Mouse (Mus musculus) heart, adult 2 months (tissue): ENCODE data around the gene Cmc1. TPM values are rescaled to one million over a fixed set of nuclear protein-coding genes. Genes with fewer than 3 reads are reported as not detected.

Source experiments
- DNase-seq, 2 experiments: peaks; one replicate each; pipeline ENCODE4 v3.0.0; 2021
- H3K27ac ChIP-seq: fragments of 200-600 bp; 2 replicates; pipeline ENCODE4 v1.8.1; 2022
- H3K27me3 ChIP-seq: fragments of 200-500 bp; 2 replicates; pipeline ENCODE4 v1.6.1; 2012; ENCODE audit warnings: mild to moderate bottlenecking, low read length, inconsistent platforms, mixed read lengths; ENCODE audit not compliant: control insufficient read depth, insufficient read depth
- H3K36me3 ChIP-seq: fragments of 200-500 bp; 2 replicates; pipeline ENCODE4 v1.6.1; 2012; ENCODE audit warnings: low read length, inconsistent platforms; ENCODE audit not compliant: control insufficient read depth, insufficient read depth
- H3K4me1 ChIP-seq: fragments of 200-500 bp; 2 replicates; pipeline ENCODE4 v1.6.1; 2011; ENCODE audit warnings: low read length; ENCODE audit not compliant: control insufficient read depth, insufficient read depth
- H3K4me3 ChIP-seq: fragments of 200-600 bp; 2 replicates; pipeline ENCODE4 v1.8.1; 2022
- H3K79me2 ChIP-seq: fragments of 200-500 bp; replicated peaks from 2 replicates; pipeline ENCODE4 v1.6.1; 2012; ENCODE audit warnings: mild to moderate bottlenecking, inconsistent platforms, low read length, moderate library complexity, mixed read lengths; ENCODE audit not compliant: control insufficient read depth, insufficient read depth
- H3K9ac ChIP-seq: fragments of 200-500 bp; 2 replicates; pipeline ENCODE4 v1.6.1; 2012; ENCODE audit warnings: low read depth, mild to moderate bottlenecking, control low read depth, inconsistent platforms, low read length, mixed read lengths
- CTCF ChIP-seq: fragments of 200-600 bp; IDR thresholded peaks from 2 replicates; pipeline ENCODE4 v1.8.1; 2022; ENCODE audit warnings: antibody characterized with exemption, mild to moderate bottlenecking, moderate library complexity
- EP300 ChIP-seq: fragments of 200-500 bp; IDR thresholded peaks from 2 replicates; pipeline ENCODE4 v1.6.1; 2011; ENCODE audit warnings: low read depth, low read length, control low read depth; ENCODE audit not compliant: insufficient read depth
- POLR2A ChIP-seq: fragments of 200-500 bp; IDR thresholded peaks from 2 replicates; pipeline ENCODE4 v1.6.1; 2011; ENCODE audit warnings: mild to moderate bottlenecking, low read depth, low read length, control low read depth; ENCODE audit not compliant: insufficient read depth
- WGBS: fragments of 180-500 bp; shearing (Covaris S2); methylation state at CpG from one replicate; pipeline ENCODE4 v1.1.7; 2018; 5-methylcytosine and 5-hydroxymethylcytosine counted together
- intact Hi-C: fragments of 180-260 bp; cut with DNase I; formaldehyde crosslinking; loops from one replicate; pipeline ENCODE4 v1.15.1; 2025
- polyA plus RNA-seq: library from polyadenylated mRNA; depleted of rRNA; stranded (reverse); fragments of >200 nt; gene quantifications from 2 replicates; pipeline ENCODE4 v1.2.3, GENCODE M21; 2012
- total RNA-seq, 2 experiments: library from RNA; stranded (reverse); gene quantifications; 2 replicates each; pipeline ENCODE4 v1.2.3; 2021

The Cmc1 gene
- total and polyA plus RNA-seq, 3 experiments: 4.6 to 30.4 (median 23.6) TPM

DNA sequence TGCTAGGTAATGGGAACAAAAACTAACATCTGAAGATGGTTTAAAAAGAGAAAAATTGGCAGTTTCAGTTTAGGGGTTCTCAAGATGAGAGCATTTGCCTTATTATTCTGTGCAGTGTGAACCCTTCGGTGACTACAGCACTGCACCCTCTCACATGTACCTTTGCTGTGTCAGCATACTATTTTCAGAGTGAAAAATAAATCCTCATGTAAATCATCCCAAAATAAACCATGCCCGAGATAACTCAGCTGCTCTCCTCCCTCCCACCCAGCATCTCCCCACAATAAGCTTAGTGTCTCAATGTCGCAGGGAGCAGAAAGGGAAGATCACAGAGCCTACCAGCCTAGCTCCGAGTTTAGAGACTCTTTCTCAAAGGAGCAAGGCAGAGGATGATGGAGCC, 23.1 kb upstream of the Cmc1 start:
- WGBS: 75% methylated on average over 4 of the region's 4 CpGs
- intact Hi-C loops: no loop called here
- no peaks in the 10 kb centered on the region for H3K27me3 ChIP-seq

DNA sequence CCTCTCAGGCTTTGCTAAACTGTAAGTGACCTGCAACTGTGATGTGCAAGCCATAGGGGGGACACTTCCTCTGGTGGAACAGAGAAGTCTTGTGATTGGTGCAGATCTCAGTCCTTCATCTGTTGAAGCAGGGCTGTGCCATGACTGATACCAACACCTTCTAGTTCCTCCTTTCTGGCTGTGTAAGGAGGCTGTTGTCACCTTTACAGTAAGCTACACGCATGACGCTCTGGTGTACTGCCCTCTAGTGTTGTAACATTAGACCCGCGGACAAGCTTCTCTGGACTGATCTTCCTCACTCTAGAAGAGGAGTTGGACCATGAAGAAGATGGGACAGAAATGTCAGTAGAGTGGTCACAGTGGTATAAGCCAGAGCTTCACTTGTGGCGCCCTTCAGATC, 18.6 kb upstream of the Cmc1 start:
- intact Hi-C loops: no loop called here
- DNase-seq: no peak

More for the DNA sequence above, 23.1 kb upstream of the Cmc1 start:
- H3K27ac ChIP-seq: no peak overlapping the region
- no peak overlapping the region for H3K4me3 ChIP-seq
- no peaks in the 10 kb centered on the region for H3K4me1 ChIP-seq
- TF ChIP-seq POLR2A (no peak), EP300 (no peak), CTCF (no peak)
- DNase-seq: no peak
- H3K79me2 ChIP-seq: no peaks in the 10 kb centered on the region
- H3K36me3 ChIP-seq: no peaks in the 10 kb centered on the region
- H3K9ac ChIP-seq: no peak overlapping the region

DNA sequence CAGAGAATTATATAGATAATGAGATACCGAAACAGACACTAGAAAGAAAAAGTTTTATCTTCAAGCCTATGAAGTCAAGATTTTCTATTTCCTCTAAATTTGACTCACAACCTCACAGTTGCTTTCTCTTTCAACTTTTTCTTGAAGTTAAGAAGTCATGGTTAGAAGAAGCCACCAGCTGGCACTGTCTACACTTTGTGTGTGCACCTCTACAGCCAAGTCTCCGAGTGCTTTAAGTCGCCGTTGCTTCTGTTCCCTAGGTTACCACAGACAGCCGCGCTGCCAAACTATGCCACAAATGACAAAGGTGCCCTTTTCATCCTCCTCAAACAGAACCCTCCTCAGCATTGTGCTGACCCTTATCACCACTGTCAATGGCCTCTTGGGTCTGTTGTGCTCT, 17.6 kb upstream of the Cmc1 start:
- intact Hi-C loops: no loop called here
- DNase-seq: no peak
- Histone ChIP-seq H3K4me3 (no peak overlapping the region), H3K27ac (no peak overlapping the region), H3K79me2 (no peaks in the 10 kb centered on the region), H3K9ac (no peak overlapping the region), H3K4me1 (no peaks in the 10 kb centered on the region), H3K36me3 (no peaks in the 10 kb centered on the region), H3K27me3 (no peaks in the 10 kb centered on the region)
- TF ChIP-seq CTCF (no peak), POLR2A (no peak)
- WGBS: 74% methylated on average over 6 of the region's 6 CpGs

More for the DNA sequence above, 18.6 kb upstream of the Cmc1 start:
- Histone ChIP-seq H3K36me3 (no peaks in the 10 kb centered on the region), H3K79me2 (no peaks in the 10 kb centered on the region), H3K27ac (no peak overlapping the region), H3K27me3 (no peaks in the 10 kb centered on the region), H3K9ac (no peak overlapping the region), H3K4me3 (no peak overlapping the region), H3K4me1 (no peaks in the 10 kb centered on the region)
- 46% methylated on average over 5 of the region's 5 CpGs for WGBS
- TF ChIP-seq POLR2A (no peak), EP300 (no peak), CTCF (peak; percentile 66)

DNA sequence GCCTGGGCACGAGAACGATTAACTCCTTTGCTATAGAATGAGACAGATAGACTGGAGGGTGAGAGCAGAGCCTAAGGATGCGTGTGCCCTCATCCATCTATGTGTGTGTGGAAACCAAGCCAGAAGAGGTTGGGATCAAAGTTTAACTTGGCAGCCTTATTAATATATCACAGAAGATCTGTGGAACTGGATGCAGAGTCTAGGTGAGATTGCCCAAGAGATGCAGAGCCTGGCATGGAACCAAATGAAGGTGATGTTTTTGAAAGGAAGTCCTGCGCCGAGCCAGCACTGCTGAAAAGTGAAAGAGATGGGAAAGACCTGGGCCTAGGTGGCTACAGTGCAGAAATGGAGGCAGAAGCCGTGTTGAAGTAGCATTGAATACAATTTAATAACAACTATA, 11.6 kb upstream of the Cmc1 start:
- 91% methylated on average over 6 of the region's 6 CpGs for WGBS
- TF ChIP-seq EP300: no peak
- no peak for TF ChIP-seq CTCF
- no peak for TF ChIP-seq POLR2A
- intact Hi-C loops: no loop called here

DNA sequence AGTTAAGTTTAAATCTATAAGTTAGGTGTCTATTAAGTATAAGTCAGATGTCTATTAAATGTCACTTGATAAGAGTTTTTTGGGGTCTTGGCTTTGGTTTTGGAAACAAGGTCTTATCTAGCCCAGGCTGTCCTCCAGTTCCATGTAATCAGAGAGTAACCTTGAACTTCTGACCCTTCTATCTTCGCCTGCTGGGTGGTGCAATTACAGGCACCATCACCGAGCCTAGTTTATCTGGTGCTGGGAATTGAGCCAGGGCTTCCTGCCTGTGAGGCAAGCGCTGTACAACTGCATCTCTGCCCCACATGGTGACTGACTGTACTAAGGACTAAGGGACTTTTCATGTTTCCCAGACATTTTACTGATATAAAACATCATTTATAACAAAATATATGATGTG, 10.0 kb upstream of the Cmc1 start:
- peak in 1 of 2 experiments; percentile 26 for DNase-seq
- no peaks in the 10 kb centered on the region for H3K36me3 ChIP-seq
- H3K27ac ChIP-seq: no peak overlapping the region
- TF ChIP-seq EP300: no peak
- no peak for TF ChIP-seq POLR2A
- TF ChIP-seq CTCF: no peak
- H3K9ac ChIP-seq: no peak overlapping the region
- intact Hi-C loops: no loop called here
- H3K27me3 ChIP-seq: no peaks in the 10 kb centered on the region
- H3K4me1 ChIP-seq: no peaks in the 10 kb centered on the region
- WGBS: 8% methylated on average over 3 of the region's 3 CpGs
- H3K79me2 ChIP-seq: no peaks in the 10 kb centered on the region
- H3K4me3 ChIP-seq: no peak overlapping the region

More for the DNA sequence above, 11.6 kb upstream of the Cmc1 start:
- Histone ChIP-seq H3K27ac (no peak overlapping the region), H3K4me1 (no peaks in the 10 kb centered on the region), H3K36me3 (no peaks in the 10 kb centered on the region), H3K4me3 (no peak overlapping the region), H3K79me2 (no peaks in the 10 kb centered on the region), H3K9ac (no peak overlapping the region), H3K27me3 (no peaks in the 10 kb centered on the region)
- no peak for DNase-seq

DNA sequence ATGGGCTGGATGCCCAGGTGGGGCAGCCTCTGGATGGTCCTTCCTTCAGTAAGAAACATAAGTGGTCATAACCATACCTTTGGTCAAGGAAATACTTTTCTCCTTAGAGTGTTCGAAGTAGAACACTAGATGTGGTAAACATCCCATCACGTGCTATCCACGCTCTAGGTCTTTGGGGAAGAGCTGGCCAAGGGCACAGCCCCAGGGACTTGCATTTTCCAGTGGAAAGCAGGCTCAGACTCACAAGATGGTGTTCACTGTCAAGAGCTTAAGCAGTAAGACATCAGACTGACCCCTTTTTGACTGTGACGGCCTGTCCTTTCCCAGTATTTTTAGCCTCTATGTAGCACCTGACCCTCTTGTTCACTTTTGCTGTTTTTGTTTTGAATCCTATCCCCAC, 8.2 kb upstream of the Cmc1 start:
- Histone ChIP-seq H3K27ac (no peak overlapping the region), H3K27me3 (no peaks in the 10 kb centered on the region), H3K36me3 (no peaks in the 10 kb centered on the region), H3K4me1 (no peaks in the 10 kb centered on the region), H3K4me3 (no peak overlapping the region), H3K9ac (no peak overlapping the region), H3K79me2 (no peaks in the 10 kb centered on the region)
- 93% methylated on average over 4 of the region's 4 CpGs for WGBS
- no peak for TF ChIP-seq EP300
- no peak for TF ChIP-seq POLR2A
- no peak for TF ChIP-seq CTCF
- no peak for DNase-seq
- intact Hi-C loops: no loop called here
